Mouse (Mus musculus) right cerebral cortex, postnatal 36 days (tissue): ENCODE results near the gene Akap14.

ENCODE experiments used
- DNase-seq, 2 experiments: peaks; one replicate each; pipeline ENCODE4 v3.0.0; 2022; ENCODE audit warnings: low spot score in 2 of 2, mixed read lengths in 1 of 2

Akap14 gene

DNA sequence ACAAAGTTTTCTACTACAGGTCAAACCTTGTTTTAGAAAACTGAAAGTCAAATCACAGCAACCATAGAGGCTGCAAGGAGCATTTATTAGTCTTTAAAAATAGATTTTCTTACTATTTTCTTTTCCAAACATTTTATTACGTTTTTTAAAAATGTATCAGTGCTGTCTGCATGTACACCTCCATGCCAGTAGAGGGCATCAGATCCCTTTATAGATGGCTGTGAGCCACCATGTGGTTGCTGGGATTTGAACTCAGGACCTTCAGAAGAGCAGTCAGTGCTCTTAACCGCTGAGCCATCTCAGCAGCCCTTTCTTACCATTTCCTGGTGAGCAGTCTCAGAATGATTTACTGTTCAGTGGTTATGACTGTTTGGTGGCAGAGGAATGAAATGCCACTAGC is 64.8 kb downstream of the Akap14 start:
- no peak for DNase-seq
